Mouse (Mus musculus) inflammation-experienced regulatory T-cells (primary cell): ENCODE measurements around the gene Vwa1. TPM values are rescaled to one million over a fixed set of nuclear protein-coding genes. Genes with fewer than 3 reads are reported as not detected.

Experiments
- polyA plus RNA-seq, 2 experiments: library from polyadenylated mRNA; unstranded; fragments of 100-300 nt; shearing (Covaris generic); gene quantifications; one replicate each; pipeline ENCODE4 v1.2.1; 2017

Gene Vwa1
- polyA plus RNA-seq, result 1 to 10 TPM in 1 of 2 experiments, under 1 TPM in 1; 0.25 to 2.2 TPM

GRCm38 (mm10) chr4:155774280-155774754 lies at the start of gene Vwa1:
TSS of gene Vwa1 (minus strand) at chr4:155774698.

DNA sequence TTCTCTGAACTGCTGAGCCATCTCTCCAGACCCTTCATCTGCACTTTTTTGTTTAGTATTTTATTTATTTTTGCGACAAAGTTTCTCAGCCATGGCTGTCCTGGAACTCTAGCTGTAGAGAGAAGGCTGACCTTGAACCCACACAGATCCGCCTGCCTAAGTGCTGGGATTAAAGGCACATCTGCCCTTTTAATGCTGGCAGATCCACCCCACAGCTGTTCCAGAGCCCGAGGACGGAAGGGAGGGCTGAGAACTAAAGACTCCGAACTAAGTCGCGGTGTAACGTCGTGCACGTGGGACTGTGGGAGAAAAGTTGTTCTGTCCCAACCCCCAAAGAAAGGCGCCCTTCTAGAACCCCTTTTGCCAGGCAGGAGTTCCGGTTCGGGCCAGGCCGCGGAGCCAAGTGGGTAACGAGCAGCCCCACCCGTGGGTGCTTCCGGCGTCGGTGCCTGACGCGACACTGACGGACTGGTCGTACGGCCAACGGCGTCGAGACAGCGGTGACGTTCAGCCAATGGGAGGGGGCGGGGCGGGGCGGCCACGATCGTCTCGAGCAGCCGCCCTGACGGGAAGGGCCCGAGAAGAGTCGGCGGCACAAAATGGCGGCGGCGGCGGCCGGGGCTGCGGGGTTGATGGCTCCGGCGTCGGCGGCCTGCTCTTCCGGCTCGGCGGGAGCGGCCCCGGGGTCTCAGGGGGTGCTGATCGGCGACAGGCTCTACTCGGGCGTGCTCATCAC lies 37.6 kb upstream of the Vwa1 start, which contains the start of gene Ccnl2:
Ccnl2 (plus strand) TSS at position 561 of the 736 bp plus-strand sequence.

DNA sequence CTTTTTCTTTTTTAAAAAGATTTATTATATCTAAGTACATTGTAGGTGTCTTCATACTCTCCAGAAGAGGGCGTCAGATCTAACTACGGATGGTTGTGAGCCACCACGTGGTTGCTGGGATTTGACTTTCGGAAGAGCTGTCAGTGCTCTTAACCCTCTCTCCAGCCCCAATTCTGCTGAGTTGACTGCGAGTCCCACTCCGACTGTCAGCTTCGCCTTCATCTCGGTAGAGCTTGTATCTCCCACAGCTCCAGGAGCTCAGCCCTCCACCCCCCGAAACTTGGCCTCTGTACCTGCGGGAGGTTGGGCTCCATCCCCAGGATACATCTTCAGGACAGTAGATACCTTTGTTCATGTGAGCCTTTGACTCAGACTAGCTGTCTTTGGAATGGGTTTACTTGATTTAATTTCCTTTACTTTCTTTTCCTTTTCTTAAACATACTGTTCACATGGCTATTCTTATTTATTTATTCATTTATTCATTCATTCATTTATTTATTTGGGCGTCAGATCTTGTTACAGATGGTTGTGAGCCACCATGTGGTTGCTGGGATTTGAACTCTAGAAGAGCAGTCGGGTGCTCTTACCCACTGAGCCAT lies 28.3 kb upstream of the Vwa1 start, which contains the start of gene Mrpl20:
Mrpl20 (plus strand) TSS at position 138 of the 599 bp plus-strand sequence.

GRCm38 (mm10) chr4:155790021-155790489 lies 15.6 kb upstream of the Vwa1 start, which contains the start of gene Ankrd65:
TSS of gene Ankrd65 (plus strand) at chr4:155790439.

DNA sequence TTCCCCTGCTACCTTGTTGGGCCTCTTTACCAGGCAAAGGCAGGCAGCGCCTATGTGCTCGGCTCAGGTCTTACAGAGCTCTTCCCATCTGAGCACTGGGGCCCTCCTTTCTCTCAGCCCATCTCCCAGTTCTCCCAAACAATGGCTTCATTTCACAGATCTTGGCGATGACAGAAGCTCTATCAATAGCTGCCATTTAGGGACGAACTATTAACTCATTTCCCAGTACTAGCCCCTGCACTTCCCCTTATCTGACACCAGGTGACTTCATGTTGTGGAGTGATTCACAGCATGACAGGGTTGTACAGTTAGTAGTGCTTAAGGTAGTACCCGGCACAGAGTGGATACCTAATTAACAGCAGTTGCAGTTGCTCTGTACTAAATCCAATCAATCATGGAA lies 11.3 kb upstream of the Vwa1 start, which contains the start of gene Tmem88b:
Tmem88b (minus strand) TSS at position 56 of the 400 bp plus-strand sequence.

DNA sequence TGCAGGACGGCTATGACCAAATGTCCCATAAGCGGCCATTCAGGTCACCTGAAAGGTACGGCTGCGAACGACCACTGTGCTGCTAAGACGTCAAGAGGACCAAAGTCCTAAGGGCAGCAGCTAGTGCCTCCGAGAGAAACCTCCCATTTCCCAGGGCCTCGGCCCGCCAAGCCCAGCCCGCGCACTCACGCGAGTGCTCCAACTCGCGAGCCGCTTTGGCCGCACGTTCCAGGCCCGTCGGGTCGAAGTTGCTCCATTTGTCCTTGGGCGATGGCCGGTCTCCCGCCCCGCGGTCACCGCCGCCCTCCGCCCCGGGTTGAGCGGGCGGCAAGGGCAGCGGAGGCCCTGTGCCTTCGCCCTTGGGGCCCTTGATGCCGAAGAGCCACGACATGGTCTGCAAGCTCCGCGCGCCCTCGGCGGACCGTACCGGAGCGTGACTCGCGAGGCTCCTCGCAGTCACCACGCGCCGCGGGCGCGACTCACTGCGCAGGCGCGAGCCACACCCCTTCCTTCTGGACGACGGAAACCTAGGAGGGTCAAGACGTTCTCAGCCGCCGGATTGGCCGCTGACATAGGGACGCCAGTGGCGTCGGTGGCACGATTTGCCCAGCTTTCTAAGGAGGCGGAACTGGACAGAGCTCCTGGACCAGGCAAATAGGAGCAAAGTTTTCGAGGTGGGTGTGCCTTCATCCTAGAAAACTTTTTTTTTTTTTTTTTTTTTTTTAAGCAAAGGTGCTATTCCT lies 13.7 kb downstream of the Vwa1 start, which contains the start of gene Atad3a:
Atad3a (minus strand) TSS at position 481 of the 743 bp plus-strand sequence.

DNA sequence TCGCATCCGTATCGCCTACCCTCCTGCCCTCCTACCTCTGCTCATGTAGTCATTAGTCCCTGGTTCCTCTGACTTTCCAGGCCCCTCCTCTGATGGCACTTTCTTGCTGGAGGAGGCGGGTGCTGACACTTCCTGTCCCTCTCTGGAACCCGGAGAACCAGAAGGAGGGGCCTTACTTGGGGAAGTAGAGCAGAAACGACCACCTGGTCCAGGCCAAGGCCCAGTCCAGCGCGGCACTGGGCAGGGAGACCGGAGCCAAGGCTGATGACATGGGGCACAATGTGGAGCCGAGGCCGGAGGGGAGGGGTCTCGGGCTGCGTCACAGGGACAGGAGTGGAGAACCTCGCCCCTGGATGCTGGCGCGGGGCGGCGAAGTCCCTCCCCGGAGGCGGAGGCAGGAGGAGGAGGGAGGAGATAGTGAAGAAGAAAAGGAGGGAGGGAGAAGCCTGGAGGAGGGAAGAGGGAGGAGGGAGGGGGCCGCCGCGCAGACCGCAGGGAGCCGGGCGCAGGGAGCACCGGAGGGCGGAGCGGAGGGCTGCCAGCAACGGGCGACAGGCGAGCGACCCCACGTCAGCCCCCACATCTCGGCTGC lies 40.1 kb downstream of the Vwa1 start, which contains the start of gene Tmem240:
Tmem240 (plus strand) TSS at position 451 of the 592 bp plus-strand sequence.

Other genes starting within 250 kb of the Vwa1 start
- 100 to 1,000 TPM; 129 to 132 TPM for gene Nadk, start 212.3 kb downstream of the Vwa1 start, polyA plus RNA-seq
- 10 to 100 TPM in 1 of 2 experiments, 1 to 10 TPM in 1; 9.9 to 12.0 TPM for gene Slc35e2, start 173.3 kb downstream of the Vwa1 start, polyA plus RNA-seq
- gene Cdk11b, start 149.8 kb downstream of the Vwa1 start, polyA plus RNA-seq, result 100 to 1,000 TPM; 137 to 173 TPM
- gene Gm10563, start 129.3 kb downstream of the Vwa1 start, polyA plus RNA-seq, result not detected
- gene Mmp23, start 121.3 kb downstream of the Vwa1 start, polyA plus RNA-seq, result under 1 TPM; 0.71 to 0.90 TPM
- 10 to 100 TPM; 42.2 to 82.6 TPM for gene Mib2, start 105.5 kb downstream of the Vwa1 start, polyA plus RNA-seq
- gene Fndc10, start 80.4 kb downstream of the Vwa1 start, polyA plus RNA-seq, result 10 to 100 TPM; 11.3 to 18.9 TPM
- gene Ssu72, start 69.9 kb downstream of the Vwa1 start, polyA plus RNA-seq, result 100 to 1,000 TPM; 152 to 154 TPM
- under 1 TPM; 0.84 to 0.94 TPM for gene Tmem240, start 39.9 kb downstream of the Vwa1 start, polyA plus RNA-seq
- 10 to 100 TPM; 70.7 to 72.2 TPM for gene Atad3a, start 13.6 kb downstream of the Vwa1 start, polyA plus RNA-seq
- gene Tmem88b, start 11.2 kb upstream of the Vwa1 start, polyA plus RNA-seq, result under 1 TPM in 1 of 2 experiments, not detected in 1; 0.05 TPM
- 1 to 10 TPM in 1 of 2 experiments, not detected in 1; 2.5 TPM for gene Ankrd65, start 15.7 kb upstream of the Vwa1 start, polyA plus RNA-seq
- gene Mrpl20, start 28.2 kb upstream of the Vwa1 start, polyA plus RNA-seq, result 100 to 1,000 TPM; 104 to 112 TPM
- 100 to 1,000 TPM; 255 to 303 TPM for gene Ccnl2, start 37.8 kb upstream of the Vwa1 start, polyA plus RNA-seq
- gene Aurkaip1, start 56.6 kb upstream of the Vwa1 start, polyA plus RNA-seq, result 100 to 1,000 TPM; 176 to 179 TPM
- 10 to 100 TPM in 1 of 2 experiments, 1 to 10 TPM in 1; 2.9 to 10.7 TPM for gene Mxra8, start 65.0 kb upstream of the Vwa1 start, polyA plus RNA-seq
- 10 to 100 TPM; 59.9 to 70.5 TPM for gene Dvl1, start 72.7 kb upstream of the Vwa1 start, polyA plus RNA-seq
- under 1 TPM; 0.62 to 0.66 TPM for gene Tas1r3, start 88.7 kb upstream of the Vwa1 start, polyA plus RNA-seq
- gene Cptp, start 94.7 kb upstream of the Vwa1 start, polyA plus RNA-seq, result 10 to 100 TPM; 13.5 to 14.5 TPM
- gene Ints11, start 94.8 kb upstream of the Vwa1 start, polyA plus RNA-seq, result 100 to 1,000 TPM; 104 to 139 TPM
- gene Pusl1, start 117.1 kb upstream of the Vwa1 start, polyA plus RNA-seq, result 10 to 100 TPM; 32.2 to 57.2 TPM
- 10 to 100 TPM; 17.8 to 23.6 TPM for gene Acap3, start 117.1 kb upstream of the Vwa1 start, polyA plus RNA-seq
- gene Ube2j2, start 169.1 kb upstream of the Vwa1 start, polyA plus RNA-seq, result 100 to 1,000 TPM; 125 to 168 TPM
- gene C1qtnf12, start 187.6 kb upstream of the Vwa1 start, polyA plus RNA-seq, result 10 to 100 TPM in 1 of 2 experiments, 1 to 10 TPM in 1; 6.2 to 22.9 TPM
- gene B3galt6, start 218.0 kb upstream of the Vwa1 start, polyA plus RNA-seq, result 10 to 100 TPM; 10.8 to 17.6 TPM
- 100 to 1,000 TPM; 475 to 560 TPM for gene Sdf4, start 218.2 kb upstream of the Vwa1 start, polyA plus RNA-seq
- 1,000 to 10,000 TPM in 1 of 2 experiments, 100 to 1,000 TPM in 1; 285 to 1,118 TPM for gene Tnfrsf4, start 239.1 kb upstream of the Vwa1 start, polyA plus RNA-seq